Mouse (Mus musculus): Measurements from ENCODE around the gene Hist1h3f. TPM values are rescaled to one million over a fixed set of nuclear protein-coding genes. Genes with fewer than 3 reads are reported as not detected.
"Not testable (repeated sequence)": the region's sequence is repeated elsewhere in the genome, so short reads cannot be mapped to it uniquely, and the experiment has no call there.

The Hist1h3f gene
- polyA plus RNA-seq, 1 experiment from 2014 or later: 0.32 TPM

GRCm38 (mm10) chr13:23584331-23584730 lies 40.5 kb downstream of the Hist1h3f start:
- peak overlapping the region; percentile 62 for H3K4me2 ChIP-seq (replicated peaks; ENCODE audit: low read depth, low read length)
- TF ChIP-seq EP300 (IDR thresholded peaks at IDR 0.05): no peak
- TF ChIP-seq CTCF (IDR thresholded peaks at IDR 0.05): no peak
- H3K4me1 ChIP-seq (ENCODE audit: insufficient read depth, low read depth, low read length): peaks cover 10% of the 10 kb centered on the region
- DNase-seq (ENCODE audit: low spot score): peak; percentile 59
- H3K9ac ChIP-seq (replicated peaks; ENCODE audit: low read depth): peak overlapping the region; percentile 58; the same call in 1 of the 2 replicates
- H3K27ac ChIP-seq (ENCODE audit: low read length): peak overlapping the region; percentile 97
- peak overlapping the region; percentile 52 for H3K4me3 ChIP-seq (ENCODE audit: low read depth, low read length)
- no peak for ATAC-seq
- no peaks in the 10 kb centered on the region for H3K9me3 ChIP-seq (ENCODE audit: low read length)
- H3K27me3 ChIP-seq (replicated peaks; ENCODE audit: insufficient read depth, low read length): no peaks in the 10 kb centered on the region
- no peaks in the 10 kb centered on the region for H3K36me3 ChIP-seq (ENCODE audit: insufficient read depth, low read length)

GRCm38 (mm10) chr13:23585029-23585441 lies 41.2 kb downstream of the Hist1h3f start:
- H3K4me2 ChIP-seq (replicated peaks; ENCODE audit: low read depth, low read length): peak overlapping the region; percentile 62
- no peaks in the 10 kb centered on the region for H3K36me3 ChIP-seq (ENCODE audit: insufficient read depth, low read length)
- peak; percentile 88 for DNase-seq (ENCODE audit: low spot score)
- H3K9ac ChIP-seq (replicated peaks; ENCODE audit: low read depth): peak overlapping the region; percentile 58
- ATAC-seq: peak; percentile 29
- peaks cover 10% of the 10 kb centered on the region for H3K4me1 ChIP-seq (ENCODE audit: insufficient read depth, low read depth, low read length)
- WGBS: under 1% methylated on average over 21 of the region's 21 CpGs
- H3K27me3 ChIP-seq (replicated peaks; ENCODE audit: insufficient read depth, low read length): no peaks in the 10 kb centered on the region
- peak overlapping the region; percentile 97 for H3K27ac ChIP-seq (ENCODE audit: low read length)
- TF ChIP-seq EP300 (IDR thresholded peaks at IDR 0.05) (no peak), CTCF (IDR thresholded peaks at IDR 0.05) (no peak)
- H3K4me3 ChIP-seq (ENCODE audit: low read depth, low read length): peak overlapping the region; percentile 52
- no peaks in the 10 kb centered on the region for H3K9me3 ChIP-seq (ENCODE audit: low read length)

- H3K36me3 ChIP-seq (ENCODE audit: insufficient read depth, low read length); H3K9me3 ChIP-seq (ENCODE audit: low read length); H3K4me1 ChIP-seq (ENCODE audit: insufficient read depth, low read depth, low read length); H3K27me3 ChIP-seq (replicated peaks; ENCODE audit: insufficient read depth, low read length): not testable (repeated sequence)
- H3K9ac ChIP-seq (replicated peaks; ENCODE audit: low read depth): peak overlapping the region; percentile 58
- peak; percentile 70 for TF ChIP-seq EP300 (IDR thresholded peaks at IDR 0.05)
- WGBS: under 1% methylated on average over 22 of the region's 36 CpGs
- H3K4me2 ChIP-seq (replicated peaks; ENCODE audit: low read depth, low read length): peak overlapping the region; percentile 62
- H3K4me3 ChIP-seq (ENCODE audit: low read depth, low read length): peak overlapping the region; percentile 52
- H3K27ac ChIP-seq (ENCODE audit: low read length): peak overlapping the region; percentile 97
- ATAC-seq: peak; percentile 86
- peak; percentile 98 for DNase-seq (ENCODE audit: low spot score)
Observed at GRCm38 (mm10) chr13:23585442-23586098, 41.7 kb downstream of the Hist1h3f start.

- Histone ChIP-seq H3K4me1 (ENCODE audit: insufficient read depth, low read depth, low read length) (peaks cover 10% of the 10 kb centered on the region), H3K4me2 (replicated peaks; ENCODE audit: low read depth, low read length) (peak overlapping the region; percentile 62), H3K9me3 (ENCODE audit: low read length) (no peaks in the 10 kb centered on the region), H3K27me3 (replicated peaks; ENCODE audit: insufficient read depth, low read length) (no peaks in the 10 kb centered on the region), H3K4me3 (ENCODE audit: low read depth, low read length) (peak overlapping the region; percentile 52), H3K9ac (replicated peaks; ENCODE audit: low read depth) (peak overlapping the region; percentile 46), H3K36me3 (ENCODE audit: insufficient read depth, low read length) (no peaks in the 10 kb centered on the region), H3K27ac (ENCODE audit: low read length) (peak overlapping the region; percentile 92)
- WGBS: 3% methylated on average over 22 of the region's 22 CpGs
- ATAC-seq: no peak
- DNase-seq (ENCODE audit: low spot score): peak; percentile 60
- TF ChIP-seq EP300 (IDR thresholded peaks at IDR 0.05) (no peak), CTCF (IDR thresholded peaks at IDR 0.05) (no peak)
Observed at GRCm38 (mm10) chr13:23586099-23586939, 42.5 kb downstream of the Hist1h3f start.

- no peak for DNase-seq (ENCODE audit: low spot score)
- ATAC-seq: no peak
- H3K4me1 ChIP-seq (ENCODE audit: insufficient read depth, low read depth, low read length): peaks cover 10% of the 10 kb centered on the region
- peak overlapping the region; percentile 46 for H3K9ac ChIP-seq (replicated peaks; ENCODE audit: low read depth)
- peak overlapping the region; percentile 62 for H3K4me2 ChIP-seq (replicated peaks; ENCODE audit: low read depth, low read length)
- 3% methylated on average over 1 of the region's 1 CpGs for WGBS
- TF ChIP-seq EP300 (IDR thresholded peaks at IDR 0.05): no peak
- TF ChIP-seq CTCF (IDR thresholded peaks at IDR 0.05): no peak
- peak overlapping the region; percentile 52; the same call in 1 of the 2 replicates for H3K4me3 ChIP-seq (ENCODE audit: low read depth, low read length)
- no peaks in the 10 kb centered on the region for H3K9me3 ChIP-seq (ENCODE audit: low read length)
- H3K27ac ChIP-seq (ENCODE audit: low read length): peak overlapping the region; percentile 92
- H3K27me3 ChIP-seq (replicated peaks; ENCODE audit: insufficient read depth, low read length): no peaks in the 10 kb centered on the region
- H3K36me3 ChIP-seq (ENCODE audit: insufficient read depth, low read length): no peaks in the 10 kb centered on the region
Observed at GRCm38 (mm10) chr13:23586940-23587225, 43.0 kb downstream of the Hist1h3f start.

- no peak overlapping the region for H3K4me2 ChIP-seq (replicated peaks; ENCODE audit: low read depth, low read length)
- no peak overlapping the region for H3K4me3 ChIP-seq (ENCODE audit: low read depth, low read length)
Observed at GRCm38 (mm10) chr13:23591206-23591605, 47.4 kb downstream of the Hist1h3f start.

GRCm38 (mm10) chr13:23591886-23592285 lies 48.0 kb downstream of the Hist1h3f start:
- H3K27me3 ChIP-seq (replicated peaks; ENCODE audit: insufficient read depth, low read length); H3K27ac ChIP-seq (ENCODE audit: low read length); H3K9me3 ChIP-seq (ENCODE audit: low read length); DNase-seq (ENCODE audit: low spot score); H3K4me1 ChIP-seq (ENCODE audit: insufficient read depth, low read depth, low read length); H3K36me3 ChIP-seq (ENCODE audit: insufficient read depth, low read length); H3K4me2 ChIP-seq (replicated peaks; ENCODE audit: low read depth, low read length); H3K9ac ChIP-seq (replicated peaks; ENCODE audit: low read depth); H3K4me3 ChIP-seq (ENCODE audit: low read depth, low read length); ATAC-seq: not testable (repeated sequence)
- WGBS: 82% methylated on average over 7 of the region's 7 CpGs

More at GRCm38 (mm10) chr13:23591206-23591605, 47.4 kb downstream of the Hist1h3f start:
- TF ChIP-seq CTCF (IDR thresholded peaks at IDR 0.05) (no peak), EP300 (IDR thresholded peaks at IDR 0.05) (no peak)
- Histone ChIP-seq H3K9ac (replicated peaks; ENCODE audit: low read depth) (no peak overlapping the region), H3K27ac (ENCODE audit: low read length) (no peak overlapping the region), H3K27me3 (replicated peaks; ENCODE audit: insufficient read depth, low read length) (no peaks in the 10 kb centered on the region), H3K9me3 (ENCODE audit: low read length) (no peaks in the 10 kb centered on the region), H3K4me1 (ENCODE audit: insufficient read depth, low read depth, low read length) (0 out of 2 replicates have a peak, but pooled peaks cover 2% of the 10 kb centered on the region), H3K36me3 (ENCODE audit: insufficient read depth, low read length) (no peaks in the 10 kb centered on the region)
- 85% methylated on average over 7 of the region's 7 CpGs for WGBS
- DNase-seq (ENCODE audit: low spot score) (no peak), ATAC-seq (no peak)

All from lung, postnatal 0 days (tissue).